Mouse (Mus musculus): ENCODE measurements around the gene Cd82. TPM values are rescaled to one million over a fixed set of nuclear protein-coding genes. Genes with fewer than 3 reads are reported as not detected.

Gene Cd82
- polyA plus RNA-seq, 1 experiment from 2014 or later: 7.2 TPM

DNA sequence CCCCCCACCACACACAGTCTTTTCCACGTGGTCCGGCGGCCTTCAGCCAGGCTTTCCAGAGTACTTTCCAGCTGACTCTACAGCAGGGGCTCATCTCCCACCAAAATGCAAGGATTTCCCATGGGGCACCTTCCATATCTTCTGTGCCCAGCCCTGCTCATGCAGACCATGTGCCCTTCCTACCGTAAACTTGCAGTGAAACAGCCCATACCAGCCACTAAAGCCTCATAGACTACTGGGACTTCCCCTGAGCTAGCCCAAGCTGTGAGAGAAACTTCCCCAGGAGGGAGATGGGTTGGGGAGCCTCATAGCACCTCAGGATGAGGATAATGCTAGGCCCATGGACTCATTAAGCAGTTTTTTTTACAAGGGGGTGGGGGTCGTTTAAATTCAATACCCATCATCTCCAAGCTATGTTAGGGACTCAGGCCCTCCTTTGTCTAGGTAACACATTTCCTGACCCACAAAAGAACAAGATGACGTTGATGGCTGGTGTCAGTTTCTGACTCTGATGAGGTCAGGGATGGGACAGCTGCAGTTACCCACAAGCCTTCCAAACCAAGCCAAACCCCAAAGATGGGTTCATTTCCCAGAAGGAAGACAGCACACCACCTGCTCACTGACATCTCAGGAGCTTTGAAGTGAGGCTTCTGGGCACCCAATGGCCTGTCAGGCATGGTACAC is 2.0 kb downstream of the Cd82 start:
- H3K4me1 ChIP-seq: peaks cover 32% of the 10 kb centered on the region
- DNase-seq (ENCODE audit: low spot score): no peak
- WGBS: 82% methylated on average over 6 of the region's 6 CpGs
- no peaks in the 10 kb centered on the region for H3K36me3 ChIP-seq
- peaks cover 42% of the 10 kb centered on the region for H3K27me3 ChIP-seq (ENCODE audit: low read depth, poor library complexity, severe bottlenecking)
- no peak overlapping the region for H3K4me3 ChIP-seq
- H3K9me3 ChIP-seq (replicated peaks): no peaks in the 10 kb centered on the region
- no peak overlapping the region for H3K27ac ChIP-seq

DNA sequence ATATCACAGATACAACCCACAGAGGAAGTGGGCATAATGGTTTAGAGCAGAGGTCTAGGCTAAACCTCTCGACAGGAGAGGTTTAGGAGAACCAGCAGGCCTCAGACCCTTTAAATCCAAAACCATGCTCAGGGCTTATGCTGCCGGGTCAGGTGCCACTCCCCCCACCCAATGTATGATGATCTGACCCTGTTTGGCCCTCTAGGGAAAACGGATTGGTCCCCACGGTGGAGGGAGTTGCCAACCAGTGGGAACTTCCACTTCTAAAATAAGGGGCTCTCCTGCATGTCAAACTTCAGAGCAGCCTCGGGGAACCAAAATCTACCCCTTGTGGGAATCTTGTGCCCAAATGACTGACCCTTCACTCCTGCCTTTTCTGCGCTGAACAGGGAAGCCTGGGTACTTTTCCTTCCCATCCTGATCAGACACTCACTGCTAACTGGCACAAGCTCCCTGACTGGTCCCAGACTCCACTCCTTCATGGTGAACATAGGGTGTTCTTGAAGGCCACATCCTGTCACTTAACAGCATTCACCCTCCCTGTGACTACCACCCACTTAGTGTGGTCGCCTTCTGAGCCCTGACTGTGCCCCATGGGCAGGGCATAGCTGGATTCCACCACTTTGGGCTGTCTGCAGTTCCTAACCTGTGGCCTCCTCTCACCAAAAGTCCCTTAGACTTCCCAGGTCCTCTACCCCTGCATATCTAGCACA is 3.6 kb downstream of the Cd82 start:
- Histone ChIP-seq H3K4me1 (peaks cover 39% of the 10 kb centered on the region), H3K27ac (no peak overlapping the region), H3K36me3 (no peaks in the 10 kb centered on the region), H3K27me3 (ENCODE audit: low read depth, poor library complexity, severe bottlenecking) (peaks cover 42% of the 10 kb centered on the region), H3K9me3 (replicated peaks) (no peaks in the 10 kb centered on the region), H3K4me3 (no peak overlapping the region)
- DNase-seq (ENCODE audit: low spot score): no peak
- 72% methylated on average over 7 of the region's 7 CpGs for WGBS

- DNase-seq (ENCODE audit: low spot score): no peak
- Histone ChIP-seq H3K4me1 (peaks cover 45% of the 10 kb centered on the region), H3K27me3 (ENCODE audit: low read depth, poor library complexity, severe bottlenecking) (peaks cover 39% of the 10 kb centered on the region), H3K27ac (no peak overlapping the region), H3K36me3 (no peaks in the 10 kb centered on the region), H3K4me3 (no peak overlapping the region), H3K9me3 (replicated peaks) (no peaks in the 10 kb centered on the region)
- WGBS: 71% methylated on average over 8 of the region's 8 CpGs
These were observed 4.4 kb downstream of the Cd82 start for GRCm38 (mm10) chr2:93458332-93459207.

DNA sequence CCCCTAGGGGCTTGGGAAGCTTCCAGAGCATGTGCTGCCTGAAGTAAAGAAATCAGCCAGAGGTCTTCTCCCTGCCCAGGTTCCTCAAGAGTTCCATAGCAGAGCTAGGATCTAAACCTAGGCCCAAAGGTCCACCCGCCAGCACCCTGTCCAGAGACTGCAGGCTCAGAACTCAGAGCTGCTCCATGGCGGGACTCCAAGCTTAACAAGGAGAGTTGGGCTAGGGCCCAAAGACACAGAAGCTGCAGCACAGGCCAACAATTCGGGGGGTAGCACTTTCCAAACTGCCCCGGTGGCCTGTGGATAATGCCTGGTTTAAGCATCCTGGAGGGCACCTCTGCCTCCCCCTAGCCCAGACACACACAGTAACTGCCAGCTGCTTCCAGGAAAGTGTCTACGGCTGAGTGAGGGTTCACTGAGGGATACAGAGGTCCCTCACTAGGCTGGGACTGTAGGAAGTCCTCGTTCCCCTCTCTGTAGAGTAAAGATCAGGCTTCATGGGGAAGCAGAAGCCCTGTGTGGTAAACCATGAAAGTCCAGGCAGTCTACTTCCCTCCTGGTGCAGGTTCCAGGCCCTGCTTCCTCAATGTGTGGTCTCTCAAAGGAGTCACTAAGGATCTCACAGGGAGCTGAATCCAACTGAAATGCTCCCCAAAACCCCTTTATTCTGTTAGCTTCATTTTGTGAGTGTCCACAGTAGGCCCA is 5.4 kb downstream of the Cd82 start:
- Histone ChIP-seq H3K36me3 (no peaks in the 10 kb centered on the region), H3K4me1 (peaks cover 42% of the 10 kb centered on the region), H3K4me3 (no peak overlapping the region), H3K27me3 (ENCODE audit: low read depth, poor library complexity, severe bottlenecking) (peaks cover 34% of the 10 kb centered on the region), H3K9me3 (replicated peaks) (no peaks in the 10 kb centered on the region), H3K27ac (no peak overlapping the region)
- no peak for DNase-seq (ENCODE audit: low spot score)
- WGBS: 83% methylated on average over 6 of the region's 6 CpGs

DNA sequence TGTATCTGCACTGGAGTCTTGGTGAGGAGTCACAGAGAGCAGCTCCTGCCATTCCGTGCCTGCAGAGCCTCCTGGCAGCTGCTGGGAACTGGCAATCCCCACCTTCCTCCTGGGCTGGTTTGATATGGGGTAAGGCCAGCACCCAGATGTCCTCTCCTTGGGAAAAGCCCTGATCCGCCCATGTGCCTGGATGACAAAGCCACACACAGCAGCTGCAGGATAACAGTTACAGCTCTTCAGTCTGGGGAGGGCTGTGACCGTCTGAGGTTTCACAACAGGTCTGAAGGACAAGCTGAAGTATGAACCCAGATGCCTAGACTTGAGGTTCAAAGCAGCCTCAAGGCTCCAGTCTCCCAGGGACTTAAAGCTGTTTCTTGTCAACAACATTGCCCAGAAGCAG is 6.8 kb downstream of the Cd82 start:
- DNase-seq (ENCODE audit: low spot score): no peak
- WGBS: 64% methylated on average over 3 of the region's 3 CpGs
- H3K36me3 ChIP-seq: no peaks in the 10 kb centered on the region

DNA sequence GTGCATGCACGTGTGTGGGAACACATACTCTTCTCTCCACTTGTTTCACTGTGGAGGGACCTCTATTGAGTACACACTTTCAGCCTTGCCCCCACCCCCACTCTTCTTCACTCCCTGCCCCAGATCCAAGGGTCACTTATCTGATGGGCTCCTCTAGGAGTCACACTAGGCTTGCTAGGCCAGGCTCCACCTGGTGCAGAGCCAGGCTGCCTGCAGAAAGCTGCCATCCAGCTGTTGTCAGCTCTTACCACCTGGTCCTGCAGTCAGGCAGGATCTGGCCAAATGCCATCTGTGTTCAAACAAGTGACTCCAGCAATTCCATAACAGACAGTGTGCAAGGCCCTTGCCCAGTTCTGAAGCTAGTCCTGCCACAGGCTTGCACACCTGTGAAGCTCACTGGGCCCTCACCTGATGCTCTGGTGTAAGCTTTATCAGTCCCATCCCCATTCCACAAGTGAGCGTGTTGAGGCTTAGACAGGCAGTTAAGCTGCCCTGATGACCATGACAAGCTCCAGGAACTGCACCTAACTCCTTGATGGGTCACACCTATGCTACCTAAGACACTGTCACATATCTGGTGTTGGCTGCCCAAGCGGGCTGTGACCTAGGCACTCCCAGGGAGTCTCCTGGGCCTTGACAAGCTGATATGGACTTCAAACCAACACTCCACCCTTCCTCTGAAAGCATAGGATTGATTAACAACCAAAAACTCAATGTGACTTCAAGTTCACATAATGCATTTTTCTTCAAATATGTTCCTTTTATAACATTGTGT is 7.9 kb downstream of the Cd82 start:
- Histone ChIP-seq H3K27me3 (ENCODE audit: low read depth, poor library complexity, severe bottlenecking) (peaks cover 18% of the 10 kb centered on the region; the same call in 1 of the 2 replicates), H3K4me3 (no peak overlapping the region), H3K4me1 (peaks cover 52% of the 10 kb centered on the region), H3K27ac (no peak overlapping the region), H3K36me3 (no peaks in the 10 kb centered on the region), H3K9me3 (replicated peaks) (no peaks in the 10 kb centered on the region)
- DNase-seq (ENCODE audit: low spot score): no peak
- WGBS: 75% methylated on average over 3 of the region's 3 CpGs

More for the DNA sequence above, 6.8 kb downstream of the Cd82 start:
- peaks cover 28% of the 10 kb centered on the region for H3K27me3 ChIP-seq (ENCODE audit: low read depth, poor library complexity, severe bottlenecking)
- H3K27ac ChIP-seq: no peak overlapping the region
- no peaks in the 10 kb centered on the region for H3K9me3 ChIP-seq (replicated peaks)
- peaks cover 43% of the 10 kb centered on the region for H3K4me1 ChIP-seq
- H3K4me3 ChIP-seq: no peak overlapping the region

- Histone ChIP-seq H3K4me1 (peaks cover 57% of the 10 kb centered on the region), H3K36me3 (no peaks in the 10 kb centered on the region), H3K27me3 (ENCODE audit: low read depth, poor library complexity, severe bottlenecking) (peaks cover 13% of the 10 kb centered on the region; the same call in 1 of the 2 replicates), H3K4me3 (no peak overlapping the region), H3K9me3 (replicated peaks) (no peaks in the 10 kb centered on the region), H3K27ac (no peak overlapping the region)
- no peak for DNase-seq (ENCODE audit: low spot score)
- 34% methylated on average over 10 of the region's 10 CpGs for WGBS
These were observed 8.6 kb downstream of the Cd82 start for GRCm38 (mm10) chr2:93454334-93454733.

DNA sequence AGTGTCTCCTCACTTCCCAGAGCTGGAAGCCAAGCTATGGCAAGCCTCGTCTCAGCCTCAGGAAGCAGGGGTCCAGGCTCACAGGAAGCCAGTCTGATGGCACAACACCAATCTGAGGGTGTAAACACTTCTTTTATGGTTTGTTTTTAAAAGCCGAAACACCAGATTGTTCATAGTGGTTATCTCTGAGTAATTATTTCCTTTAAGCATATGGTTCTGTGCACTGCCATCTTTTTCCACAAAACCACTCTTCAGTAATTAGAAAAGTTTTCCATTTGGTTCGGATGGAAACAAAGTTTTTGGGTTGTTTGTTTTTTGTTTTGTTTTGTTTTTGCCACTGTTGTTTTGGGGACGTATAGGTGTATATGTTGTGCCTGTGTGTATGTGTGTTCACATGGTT is 9.9 kb downstream of the Cd82 start:
- Histone ChIP-seq H3K27ac (peak overlapping the region; percentile 78; the same call in 1 of the 2 replicates), H3K36me3 (no peaks in the 10 kb centered on the region), H3K27me3 (ENCODE audit: low read depth, poor library complexity, severe bottlenecking) (peaks cover 7% of the 10 kb centered on the region), H3K4me3 (no peak overlapping the region), H3K9me3 (replicated peaks) (no peaks in the 10 kb centered on the region), H3K4me1 (peaks cover 64% of the 10 kb centered on the region)
- WGBS: 73% methylated on average over 4 of the region's 4 CpGs
- DNase-seq (ENCODE audit: low spot score): no peak

DNA sequence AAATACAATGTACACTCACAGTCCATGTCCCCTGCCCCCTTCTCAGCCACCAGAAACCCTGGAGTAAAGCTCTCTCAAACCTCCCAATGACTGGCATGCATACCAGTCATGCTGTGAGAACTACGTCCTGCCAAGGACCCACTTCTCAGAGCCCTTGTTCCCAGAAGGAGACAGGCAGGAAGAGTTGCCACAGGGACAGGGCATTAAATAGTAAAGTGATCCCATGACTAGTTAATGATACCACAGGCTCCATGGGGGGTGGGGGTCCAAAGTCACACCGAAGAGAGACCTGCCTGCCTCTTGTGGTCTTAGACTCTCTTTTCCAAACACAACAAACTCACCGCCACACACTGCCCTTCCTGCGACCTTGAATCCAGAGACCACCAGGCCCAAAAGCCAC is 10.4 kb downstream of the Cd82 start:
- peak overlapping the region; percentile 78 for H3K27ac ChIP-seq
- peaks cover 3% of the 10 kb centered on the region for H3K27me3 ChIP-seq (ENCODE audit: low read depth, poor library complexity, severe bottlenecking)
- no peak for DNase-seq (ENCODE audit: low spot score)
- no peak overlapping the region for H3K4me3 ChIP-seq
- H3K36me3 ChIP-seq: no peaks in the 10 kb centered on the region
- H3K9me3 ChIP-seq (replicated peaks): no peaks in the 10 kb centered on the region
- WGBS: 80% methylated on average over 4 of the region's 4 CpGs
- peaks cover 66% of the 10 kb centered on the region for H3K4me1 ChIP-seq

- peaks cover 70% of the 10 kb centered on the region for H3K4me1 ChIP-seq
- 71% methylated on average over 6 of the region's 6 CpGs for WGBS
- no peaks in the 10 kb centered on the region for H3K36me3 ChIP-seq
- no peak overlapping the region for H3K4me3 ChIP-seq
- H3K27ac ChIP-seq: peak overlapping the region; percentile 78
- DNase-seq (ENCODE audit: low spot score): no peak
- H3K9me3 ChIP-seq (replicated peaks): no peaks in the 10 kb centered on the region
- no peaks in the 10 kb centered on the region; the same call in 1 of the 2 replicates for H3K27me3 ChIP-seq (ENCODE audit: low read depth, poor library complexity, severe bottlenecking)
These were observed 10.9 kb downstream of the Cd82 start for GRCm38 (mm10) chr2:93452057-93452456.

GRCm38 (mm10) chr2:93451219-93451938 is 11.6 kb downstream of the Cd82 start:
- WGBS: 30% methylated on average over 6 of the region's 6 CpGs
- Histone ChIP-seq H3K9me3 (replicated peaks) (no peaks in the 10 kb centered on the region), H3K27me3 (ENCODE audit: low read depth, poor library complexity, severe bottlenecking) (no peaks in the 10 kb centered on the region; the same call in 1 of the 2 replicates), H3K36me3 (no peaks in the 10 kb centered on the region), H3K27ac (peak overlapping the region; percentile 78), H3K4me3 (no peak overlapping the region), H3K4me1 (peaks cover 77% of the 10 kb centered on the region)
- DNase-seq (ENCODE audit: low spot score): peak; percentile 65
